Mouse (Mus musculus) ovary, adult 10 weeks (tissue): ENCODE data around the gene Scamp1. TPM values are rescaled to one million over a fixed set of nuclear protein-coding genes. Genes with fewer than 3 reads are reported as not detected.

Experiments used
- polyA plus RNA-seq: library from polyadenylated mRNA; stranded (reverse); fragments of 350-450 nt; fragmentation: Illumina TruSeq; extraction: RNeasy Lipid Tissue Mini Kit (QIAGEN cat#74804); gene quantifications from one replicate; pipeline ENCODE4 v1.2.3, GENCODE M21; 2014

Gene Scamp1
- 100 TPM for polyA plus RNA-seq

DNA sequence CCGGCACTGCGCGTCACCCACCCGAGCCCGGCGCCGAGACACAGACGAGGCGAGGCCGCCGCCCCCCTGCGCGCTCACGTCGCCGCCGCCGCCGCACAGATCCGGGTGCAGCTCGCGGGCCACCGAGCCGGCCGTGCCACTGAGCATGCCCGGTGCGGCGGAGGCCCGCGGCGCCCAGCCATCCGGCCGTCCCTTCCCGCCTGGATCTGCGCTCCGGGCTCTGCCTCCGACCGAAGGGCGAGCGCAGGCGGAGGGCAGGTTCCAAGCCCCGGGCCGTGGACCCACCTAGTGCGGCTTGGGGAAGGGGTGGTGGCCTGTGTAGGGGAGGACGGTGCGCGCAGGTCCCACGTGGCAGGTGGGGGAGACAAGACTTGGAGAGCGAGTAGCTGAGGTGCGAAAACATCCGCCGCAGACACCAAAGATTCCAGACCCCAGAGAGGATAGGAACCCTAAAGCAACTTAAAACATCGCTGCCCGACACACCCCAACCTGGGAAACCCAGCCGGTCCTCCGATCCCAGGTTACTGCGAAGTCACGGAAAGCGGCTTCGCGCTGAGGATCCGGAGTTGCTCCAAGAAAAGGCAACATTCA is at the start of gene Scamp1:
Scamp1 (minus strand) TSS at position 577 of the 591 bp plus-strand sequence.

Other genes starting within 250 kb of the Scamp1 start
- gene Lhfpl2, start 228.1 kb downstream of the Scamp1 start, polyA plus RNA-seq: 109 TPM
- gene Ap3b1, start 73.1 kb upstream of the Scamp1 start, polyA plus RNA-seq: 53.9 TPM